Mouse (Mus musculus) T-cell, adult 2 months (primary cell): ENCODE data around the gene Hdac11.
"Not testable (repeated sequence)": the region's sequence is repeated elsewhere in the genome, so short reads cannot be mapped to it uniquely, and the experiment has no call there.

Source experiments
- DNase-seq: peaks from one replicate; pipeline ENCODE4 v3.0.0; 2022; ENCODE audit warnings: low spot score

The Hdac11 gene

GRCm38 (mm10) chr6:91156554-91157236 is at the start of gene Hdac11:
Gene Hdac11, plus strand, starts transcription at chr6:91156665.
- peak; percentile 42 for DNase-seq

- DNase-seq: peak; percentile 14
These were observed 48.1 kb upstream of the Hdac11 start for GRCm38 (mm10) chr6:91108301-91108916.

GRCm38 (mm10) chr6:91108917-91109450 is 47.5 kb upstream of the Hdac11 start:
- peak; percentile 39 for DNase-seq

GRCm38 (mm10) chr6:91109489-91109888 is 47.0 kb upstream of the Hdac11 start:
- DNase-seq: no peak

- DNase-seq: peak; percentile 26
These were observed 46.0 kb upstream of the Hdac11 start for GRCm38 (mm10) chr6:91110323-91111020.

- DNase-seq: peak; percentile 35
These were observed 45.1 kb upstream of the Hdac11 start for GRCm38 (mm10) chr6:91111141-91111953.

- no peak for DNase-seq
These were observed 44.6 kb upstream of the Hdac11 start for GRCm38 (mm10) chr6:91111954-91112252.

GRCm38 (mm10) chr6:91114716-91115115 is 41.7 kb upstream of the Hdac11 start:
- peak; percentile 69 for DNase-seq

GRCm38 (mm10) chr6:91115158-91115557 is 41.3 kb upstream of the Hdac11 start:
- DNase-seq: no peak

GRCm38 (mm10) chr6:91115863-91116243 is 40.6 kb upstream of the Hdac11 start:
- DNase-seq: no peak

GRCm38 (mm10) chr6:91116244-91117145 is 40.0 kb upstream of the Hdac11 start, which contains the start of gene Nup210:
Gene Nup210, minus strand, starts transcription at chr6:91116829.
- DNase-seq: peak; percentile 96

- no peak for DNase-seq
These were observed 39.3 kb upstream of the Hdac11 start for GRCm38 (mm10) chr6:91117149-91117548.

GRCm38 (mm10) chr6:91118526-91118925 is 37.9 kb upstream of the Hdac11 start:
- no peak for DNase-seq

GRCm38 (mm10) chr6:91120206-91120605 is 36.3 kb upstream of the Hdac11 start:
- no peak for DNase-seq

GRCm38 (mm10) chr6:91121089-91121488 is 35.4 kb upstream of the Hdac11 start:
- not testable (repeated sequence) for DNase-seq

- no peak for DNase-seq
These were observed 33.0 kb upstream of the Hdac11 start for GRCm38 (mm10) chr6:91123453-91123852.

GRCm38 (mm10) chr6:91124286-91125227 is 31.9 kb upstream of the Hdac11 start:
- DNase-seq: no peak

- no peak for DNase-seq
These were observed 31.3 kb upstream of the Hdac11 start for GRCm38 (mm10) chr6:91125228-91125585.

GRCm38 (mm10) chr6:91128996-91129395 is 27.5 kb upstream of the Hdac11 start:
- peak; percentile 42 for DNase-seq

- DNase-seq: no peak
These were observed 25.6 kb upstream of the Hdac11 start for GRCm38 (mm10) chr6:91130856-91131255.
